7 mouse cellular contexts compared by ENCODE assay signal in the genomic region with DNA sequence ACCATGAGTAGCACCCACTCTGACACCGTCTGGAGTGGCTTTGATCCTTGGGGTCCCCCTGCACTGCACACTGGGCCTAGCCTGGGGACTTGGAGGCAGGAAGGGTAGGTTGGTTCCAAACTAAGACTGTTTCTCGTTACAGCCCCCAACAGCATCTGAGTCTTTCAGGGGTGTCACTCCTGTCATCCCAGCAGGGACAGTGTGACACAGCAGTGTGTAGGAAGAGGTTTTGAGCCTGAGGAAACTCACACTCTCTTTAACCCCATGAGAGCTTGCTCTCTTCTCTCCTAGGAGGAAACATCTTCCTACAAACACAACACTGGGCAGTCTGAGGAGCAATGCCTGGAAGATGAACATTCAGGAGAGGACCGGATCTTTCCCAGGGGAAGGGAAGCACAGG.
DNase-seq lines count a peak whose midpoint lies in the region; ATAC-seq and TF ChIP-seq lines count a peak whose summit lies in the region.

No protein-coding gene starts in this region.

- no peaks in the 10 kb centered on the region for H3K27me3 ChIP-seq in lung, embryonic 14.5 days (ENCODE audit: insufficient read depth, low read length)
- no peaks in the 10 kb centered on the region for H3K27me3 ChIP-seq in forebrain, embryonic 16.5 days (replicated peaks; ENCODE audit: control insufficient read depth, insufficient read depth, low read length)
- no peaks in the 10 kb centered on the region for H3K27me3 ChIP-seq in stomach, embryonic 14.5 days (ENCODE audit: control insufficient read depth, insufficient read depth, low read length)

- TF ChIP-seq POLR2A in cortical plate, adult 2 months (IDR thresholded peaks at IDR 0.05; ENCODE audit: extremely low read depth, insufficient read depth, low read length) = no peak

- peaks cover 20% of the 10 kb centered on the region for H3K4me1 ChIP-seq in lung, embryonic 14.5 days (ENCODE audit: insufficient read depth)
- H3K4me1 ChIP-seq in cortical plate, adult 2 months (ENCODE audit: control insufficient read depth, insufficient read depth, low read length) = peaks cover 7% of the 10 kb centered on the region
- peaks cover 7% of the 10 kb centered on the region; the same call in 1 of the 2 replicates for H3K4me1 ChIP-seq in forebrain, embryonic 16.5 days (replicated peaks; ENCODE audit: control insufficient read depth, insufficient read depth, low read length)
- peaks cover 18% of the 10 kb centered on the region for H3K4me1 ChIP-seq in stomach, embryonic 14.5 days (ENCODE audit: control insufficient read depth, insufficient read depth, low read length)

- TF ChIP-seq CTCF in lung, embryonic 14.5 days (IDR thresholded peaks at IDR 0.05; ENCODE audit: low read depth) = no peak
- TF ChIP-seq CTCF in cortical plate, adult 2 months (IDR thresholded peaks at IDR 0.05; ENCODE audit: extremely low read depth, insufficient read depth, low read length) = no peak

- no peak overlapping the region for H3K4me3 ChIP-seq in lung, embryonic 14.5 days (ENCODE audit: low read depth, low read length)
- H3K4me3 ChIP-seq in cortical plate, adult 2 months (ENCODE audit: insufficient read depth, low read length) = no peak overlapping the region
- no peak overlapping the region for H3K4me3 ChIP-seq in forebrain, embryonic 16.5 days (replicated peaks; ENCODE audit: low read length)
- no peak overlapping the region for H3K4me3 ChIP-seq in stomach, embryonic 14.5 days (ENCODE audit: low read depth, low read length)

- H3K36me3 ChIP-seq in lung, embryonic 14.5 days (ENCODE audit: insufficient read depth) = no peaks in the 10 kb centered on the region
- no peaks in the 10 kb centered on the region for H3K36me3 ChIP-seq in forebrain, embryonic 16.5 days (ENCODE audit: control insufficient read depth, insufficient read depth)
- H3K36me3 ChIP-seq in stomach, embryonic 14.5 days (ENCODE audit: control insufficient read depth, insufficient read depth, low read length) = no peaks in the 10 kb centered on the region

- H3K27ac ChIP-seq in lung, embryonic 14.5 days (ENCODE audit: low read depth) = peak overlapping the region; percentile 83
- peak overlapping the region; percentile 40; the same call in 1 of the 2 replicates for H3K27ac ChIP-seq in cortical plate, adult 2 months (ENCODE audit: insufficient read depth, low read length)
- no peak overlapping the region for H3K27ac ChIP-seq in forebrain, embryonic 16.5 days (ENCODE audit: low read length)
- peak overlapping the region; percentile 75; the same call in 1 of the 2 replicates for H3K27ac ChIP-seq in stomach, embryonic 14.5 days (ENCODE audit: low read length)

- ATAC-seq in lung, embryonic 14.5 days (ENCODE audit: insufficient read depth) = no peak
- ATAC-seq in forebrain, embryonic 16.5 days = peak; percentile 10; the same call in 1 of the 2 replicates
- ATAC-seq in stomach, embryonic 14.5 days (ENCODE audit: insufficient number of reproducible peaks, insufficient read depth, low FRiP score, low read depth) = no peak
- ATAC-seq in CD4-positive, CD25-positive, alpha-beta regulatory T cell, adult 4 months = no peak

- H3K9ac ChIP-seq in lung, embryonic 14.5 days = peak overlapping the region; percentile 7; the same call in 1 of the 2 replicates
- no peak overlapping the region for H3K9ac ChIP-seq in forebrain, embryonic 16.5 days (replicated peaks; ENCODE audit: low read depth, low read length)
- H3K9ac ChIP-seq in stomach, embryonic 14.5 days (replicated peaks; ENCODE audit: low read depth, low read length) = no peak overlapping the region

- no peak overlapping the region for H3K4me2 ChIP-seq in lung, embryonic 14.5 days
- H3K4me2 ChIP-seq in forebrain, embryonic 16.5 days (ENCODE audit: low read length) = no peak overlapping the region
- no peak overlapping the region for H3K4me2 ChIP-seq in stomach, embryonic 14.5 days (replicated peaks; ENCODE audit: low read depth, low read length)

- DNase-seq in lung, embryonic 14.5 days = no peak
- no peak for DNase-seq in lung, postnatal 10 days
- DNase-seq in T-cell, adult 2 months (ENCODE audit: low spot score) = no peak

- WGBS in lung, embryonic 14.5 days = 51% methylated on average over 3 of the region's 3 CpGs
- 67% methylated on average over 3 of the region's 3 CpGs for WGBS in forebrain, embryonic 16.5 days
- 73% methylated on average over 3 of the region's 3 CpGs for WGBS in stomach, embryonic 14.5 days

- no peaks in the 10 kb centered on the region for H3K9me3 ChIP-seq in lung, embryonic 14.5 days (ENCODE audit: low read depth, low read length)
- H3K9me3 ChIP-seq in forebrain, embryonic 16.5 days (ENCODE audit: control insufficient read depth, low read length) = no peaks in the 10 kb centered on the region
- H3K9me3 ChIP-seq in stomach, embryonic 14.5 days (ENCODE audit: control insufficient read depth, low read depth, low read length) = no peaks in the 10 kb centered on the region
